Mouse (Mus musculus): ENCODE results near the gene Calm4.

GRCm38 (mm10) chr13:3804186-3804585 is 33.4 kb upstream of the Calm4 start, which contains the start of gene Calml3:
- no peak for TF ChIP-seq CTCF (IDR thresholded peaks at IDR 0.05; ENCODE audit: borderline replicate concordance, insufficient read depth, low read length)
- TF ChIP-seq POLR2A (IDR thresholded peaks at IDR 0.05; ENCODE audit: low read depth, low read length): no peak
